Mouse (Mus musculus) right cerebral cortex, postnatal 14 days (tissue): ENCODE measurements at regions not wholly inside any gene's neighbourhood (a gene's known extent, or its start where the extent isn't known, plus 50 kb on each side); places are given as distances from the start of the nearest gene placed in this dataset.
"Not testable (repeated sequence)": the region's sequence is repeated elsewhere in the genome, so short reads cannot be mapped to it uniquely, and the experiment has no call there.

Experiments used
- DNase-seq: peaks from one replicate; pipeline ENCODE4 v3.0.0; 2022

GRCm38 (mm10) chr5:75410240-75411186, 164.2 kb upstream of the Kit start:
- DNase-seq: peak; percentile 19

GRCm38 (mm10) chr5:75419282-75419681, 155.4 kb upstream of the Kit start:
- DNase-seq: not testable (repeated sequence)

GRCm38 (mm10) chr5:75432885-75433284, 141.8 kb upstream of the Kit start:
- DNase-seq: no peak

GRCm38 (mm10) chr5:75437924-75438323, 136.8 kb upstream of the Kit start:
- no peak for DNase-seq

GRCm38 (mm10) chr5:75444024-75444604, 130.6 kb upstream of the Kit start:
- DNase-seq: no peak

- DNase-seq: no peak
These were observed 128.3 kb upstream of the Kit start for GRCm38 (mm10) chr5:75446386-75446785.

GRCm38 (mm10) chr5:75449913-75450525, 124.7 kb upstream of the Kit start:
- peak; percentile 22 for DNase-seq

- no peak for DNase-seq
These were observed 124.2 kb upstream of the Kit start for GRCm38 (mm10) chr5:75450564-75450963.

- DNase-seq: no peak
These were observed 123.6 kb upstream of the Kit start for GRCm38 (mm10) chr5:75451081-75451480.

- no peak for DNase-seq
These were observed 123.0 kb upstream of the Kit start for GRCm38 (mm10) chr5:75451693-75452092.

GRCm38 (mm10) chr5:75453757-75454390, 120.8 kb upstream of the Kit start:
- DNase-seq: no peak

GRCm38 (mm10) chr5:75454961-75455541, 119.7 kb upstream of the Kit start:
- DNase-seq: no peak

- DNase-seq: no peak
These were observed 117.3 kb upstream of the Kit start for GRCm38 (mm10) chr5:75457403-75457802.

- no peak for DNase-seq
These were observed 116.4 kb upstream of the Kit start for GRCm38 (mm10) chr5:75458317-75458716.

GRCm38 (mm10) chr5:75459758-75460354, 114.9 kb upstream of the Kit start:
- no peak for DNase-seq

GRCm38 (mm10) chr5:75460414-75461025, 114.2 kb upstream of the Kit start:
- no peak for DNase-seq

GRCm38 (mm10) chr5:75461368-75461767, 113.3 kb upstream of the Kit start:
- DNase-seq: no peak

GRCm38 (mm10) chr5:75463591-75463990, 111.1 kb upstream of the Kit start:
- no peak for DNase-seq

- DNase-seq: no peak
These were observed 109.0 kb upstream of the Kit start for GRCm38 (mm10) chr5:75465701-75466100.

GRCm38 (mm10) chr5:75466941-75467340, 107.8 kb upstream of the Kit start:
- DNase-seq: no peak

- no peak for DNase-seq
These were observed 106.8 kb upstream of the Kit start for GRCm38 (mm10) chr5:75467916-75468315.

- no peak for DNase-seq
These were observed 103.7 kb upstream of the Kit start for GRCm38 (mm10) chr5:75471010-75471409.
